Mouse (Mus musculus) cerebellum, adult 2 months (tissue): ENCODE results near the gene Zfp770. TPM values are rescaled to one million over a fixed set of nuclear protein-coding genes. Genes with fewer than 3 reads are reported as not detected.
A peak's percentile ranks its signal among the peaks of the same experiment; 100 is the strongest.

Experiments
- DNase-seq, 2 experiments: peaks; one replicate each; pipeline ENCODE4 v3.0.0; 2021
- H3K27ac ChIP-seq: fragments of 200-500 bp; 2 replicates; pipeline ENCODE4 v1.5.1; 2012; ENCODE audit warnings: low read length, control low read depth, inconsistent platforms; ENCODE audit not compliant: insufficient read depth
- H3K27me3 ChIP-seq: fragments of 200-500 bp; 2 replicates; pipeline ENCODE4 v1.6.1; 2012; ENCODE audit warnings: inconsistent platforms, mild to moderate bottlenecking, low read length, moderate library complexity; ENCODE audit not compliant: control insufficient read depth, insufficient read depth
- H3K4me1 ChIP-seq: fragments of 200-500 bp; 2 replicates; pipeline ENCODE4 v1.6.1; 2011; ENCODE audit warnings: low read length; ENCODE audit not compliant: control insufficient read depth, insufficient read depth
- H3K4me3 ChIP-seq: fragments of 200-500 bp; replicated peaks from 2 replicates; pipeline ENCODE3; 2011; ENCODE audit warnings: mild to moderate bottlenecking, low read depth, low read length, control low read depth; ENCODE audit not compliant: insufficient read depth
- CTCF ChIP-seq: fragments of 200-500 bp; IDR thresholded peaks from 2 replicates; pipeline ENCODE4 v1.5.1; 2011; ENCODE audit warnings: low read depth, mild to moderate bottlenecking, control low read depth, low read length, moderate library complexity, borderline replicate concordance; ENCODE audit not compliant: insufficient read depth
- POLR2A ChIP-seq: fragments of 200-500 bp; IDR thresholded peaks from 2 replicates; pipeline ENCODE4 v1.6.1; 2011; ENCODE audit warnings: low read length, control low read depth, borderline replicate concordance; ENCODE audit not compliant: insufficient read depth
- WGBS: fragments of 180-500 bp; shearing (Covaris S2); methylation state at CpG from one replicate; pipeline ENCODE4 v1.1.7; 2018; 5-methylcytosine and 5-hydroxymethylcytosine counted together
- polyA plus RNA-seq: library from polyadenylated mRNA; depleted of rRNA; stranded (reverse); fragments of >200 nt; gene quantifications from 2 replicates; pipeline ENCODE4 v1.2.3, GENCODE M21; 2012; rRNA removed

Zfp770 gene
- 11.3 and 11.8 TPM in 2 replicates for polyA plus RNA-seq

DNA sequence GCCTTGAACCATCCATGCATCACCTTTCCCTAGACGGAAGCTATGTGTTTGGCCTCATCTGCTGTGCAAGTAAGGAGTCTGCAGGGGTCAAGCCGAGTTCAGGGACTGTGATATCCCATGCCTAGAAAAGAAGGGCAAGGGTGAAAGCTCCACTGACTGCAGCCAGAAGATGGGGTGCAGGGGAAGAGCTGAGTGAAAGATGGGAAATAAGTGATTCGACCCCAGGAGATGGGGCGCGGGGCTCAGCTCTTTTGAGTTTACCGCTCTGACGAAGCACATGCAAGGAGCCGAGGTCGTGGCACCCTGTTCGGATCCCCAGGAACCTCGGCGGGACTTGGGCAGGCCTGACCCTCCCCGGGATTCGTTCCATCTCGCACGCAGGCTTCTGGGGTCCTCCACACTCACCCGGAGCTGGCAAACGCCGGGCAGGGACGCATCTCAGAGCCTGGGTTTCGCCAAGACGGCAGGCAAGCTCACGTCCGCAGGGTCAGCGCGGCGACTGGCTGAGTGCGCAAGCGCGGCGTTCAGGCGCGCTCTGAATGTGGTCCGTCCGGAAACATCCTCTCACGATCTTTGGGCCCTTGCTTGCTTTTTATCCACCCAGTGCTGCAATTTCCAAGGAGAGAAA lies at the start of gene Zfp770:
Gene Zfp770 (minus strand): TSS at position 538 of the 628 bp plus-strand sequence.
- Histone ChIP-seq H3K27ac (peak within 1 kb of the TSS; percentile 35), H3K27me3 (no peaks in the 10 kb centered on the region), H3K4me3 (peak within 1 kb of the TSS; percentile 76), H3K4me1 (no peaks in the 10 kb centered on the region)
- WGBS = under 1% methylated on average over 36 of the region's 36 CpGs
- peak; percentile 82 to 89 for DNase-seq
- TF ChIP-seq POLR2A (peak; percentile 99), CTCF (no peak)

DNA sequence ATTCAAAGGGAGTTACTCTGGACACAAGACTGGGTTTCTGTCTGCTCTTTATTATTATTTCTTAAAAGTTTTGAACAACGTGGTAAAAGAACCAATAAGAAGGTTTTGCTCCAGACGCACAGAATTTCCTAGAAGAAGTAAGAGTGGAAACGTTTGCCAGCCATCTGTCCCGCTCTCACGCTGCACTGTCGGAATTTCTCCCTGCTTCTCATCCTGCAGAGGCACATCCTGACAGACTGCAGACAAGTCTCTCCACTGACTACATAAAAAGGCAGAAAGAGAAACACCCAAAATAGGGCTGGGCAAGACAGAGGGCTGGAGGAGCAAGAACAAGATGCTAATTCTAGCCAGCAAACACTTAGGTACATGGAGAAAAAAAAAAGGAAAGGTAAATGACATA lies 48.2 kb upstream of the Zfp770 start:
- Histone ChIP-seq H3K27me3 (no peaks in the 10 kb centered on the region), H3K4me1 (no peaks in the 10 kb centered on the region), H3K27ac (no peak overlapping the region), H3K4me3 (no peak overlapping the region)
- no peak for TF ChIP-seq POLR2A
- TF ChIP-seq CTCF = no peak
- 37% methylated on average over 6 of the region's 6 CpGs for WGBS
- no peak for DNase-seq

DNA sequence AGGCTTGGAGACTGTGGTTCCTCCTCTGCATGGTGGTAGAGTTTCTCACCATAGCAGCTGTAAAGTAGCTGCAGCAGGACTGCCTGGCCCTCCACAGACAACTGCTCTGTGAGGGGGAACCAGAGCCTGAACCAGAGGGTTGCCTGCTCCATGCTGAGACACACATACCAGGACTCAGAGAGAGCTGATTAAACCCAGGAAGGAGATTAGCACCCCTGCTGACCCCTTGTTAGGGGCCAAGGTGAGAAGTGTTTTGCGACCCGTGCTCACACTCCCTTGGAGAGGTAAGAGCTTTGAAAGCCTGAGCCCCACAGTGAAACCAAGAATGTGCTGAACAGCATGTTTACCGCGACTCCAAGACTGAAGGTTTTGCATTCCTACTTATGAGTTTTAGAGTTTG lies 36.4 kb upstream of the Zfp770 start:
- H3K4me3 ChIP-seq = no peak overlapping the region
- no peaks in the 10 kb centered on the region for H3K4me1 ChIP-seq
- TF ChIP-seq POLR2A (no peak), CTCF (no peak)
- H3K27ac ChIP-seq = no peak overlapping the region
- 14% methylated on average over 4 of the region's 4 CpGs for WGBS
- DNase-seq = no peak
- H3K27me3 ChIP-seq = no peaks in the 10 kb centered on the region

DNA sequence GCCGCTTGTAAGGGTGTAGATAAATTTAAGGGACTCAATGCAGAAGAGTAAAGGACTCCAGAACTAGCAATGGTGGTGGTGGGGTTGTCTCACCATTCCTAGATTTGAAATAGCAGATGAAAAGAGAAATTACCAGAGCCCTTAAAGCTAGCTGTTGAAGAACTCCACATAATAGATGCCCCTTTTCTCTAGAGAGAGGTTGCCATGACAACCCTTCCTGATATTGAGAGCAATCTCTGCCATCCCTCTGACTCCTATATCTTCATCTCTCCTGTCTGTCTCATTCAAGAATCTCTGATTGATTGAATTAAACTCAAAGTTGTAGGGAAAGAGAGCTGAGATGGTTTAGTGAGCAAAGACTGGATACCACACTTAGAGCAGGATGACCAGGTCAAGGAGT lies 35.3 kb upstream of the Zfp770 start:
- WGBS = 90% methylated on average over 1 of the region's 1 CpGs
- no peaks in the 10 kb centered on the region for H3K4me1 ChIP-seq
- no peaks in the 10 kb centered on the region for H3K27me3 ChIP-seq
- DNase-seq = no peak
- no peak overlapping the region for H3K27ac ChIP-seq
- TF ChIP-seq CTCF (no peak), POLR2A (no peak)
- H3K4me3 ChIP-seq = no peak overlapping the region

DNA sequence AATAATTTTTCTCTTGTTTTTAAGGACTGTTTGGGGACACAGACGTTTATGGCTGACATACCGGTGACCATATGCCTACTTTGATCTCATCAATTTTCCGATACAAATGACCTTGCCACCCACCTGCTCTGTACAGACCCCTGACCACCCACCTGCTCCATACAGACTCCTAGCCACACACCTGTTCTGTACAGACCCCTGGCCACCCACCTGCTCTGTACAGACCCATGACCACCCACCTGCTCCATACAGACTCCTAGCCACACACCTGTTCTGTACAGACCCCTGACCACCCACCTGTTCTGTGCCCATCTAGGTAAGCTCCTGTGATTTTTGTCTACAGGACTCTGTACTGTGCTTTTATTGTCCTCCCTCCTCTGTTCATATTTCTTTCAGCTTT lies 34.3 kb upstream of the Zfp770 start:
- H3K27me3 ChIP-seq = no peaks in the 10 kb centered on the region
- 81% methylated on average over 3 of the region's 3 CpGs for WGBS
- no peak for DNase-seq
- no peaks in the 10 kb centered on the region for H3K4me1 ChIP-seq
- no peak for TF ChIP-seq POLR2A
- no peak for TF ChIP-seq CTCF
- no peak overlapping the region for H3K4me3 ChIP-seq
- H3K27ac ChIP-seq = no peak overlapping the region

DNA sequence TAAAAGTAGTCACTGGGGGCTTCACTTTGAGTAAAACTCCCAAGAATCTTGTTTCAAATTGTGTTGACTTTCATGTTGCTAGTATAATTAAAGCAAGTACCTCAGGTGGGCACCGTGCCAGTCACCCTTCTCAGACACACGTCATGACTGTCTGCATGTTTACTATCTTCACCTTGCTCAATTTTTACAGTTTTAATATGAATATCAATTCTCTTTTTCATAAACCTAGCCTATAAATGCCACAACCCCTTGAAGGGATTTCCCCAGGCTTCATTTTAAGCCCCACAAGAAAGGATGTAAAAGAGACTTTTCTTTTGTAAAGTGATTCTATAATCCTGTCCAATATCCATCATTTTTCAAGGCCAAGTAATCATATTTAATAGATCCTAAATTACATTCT lies 30.0 kb upstream of the Zfp770 start:
- no peak overlapping the region for H3K4me3 ChIP-seq

DNA sequence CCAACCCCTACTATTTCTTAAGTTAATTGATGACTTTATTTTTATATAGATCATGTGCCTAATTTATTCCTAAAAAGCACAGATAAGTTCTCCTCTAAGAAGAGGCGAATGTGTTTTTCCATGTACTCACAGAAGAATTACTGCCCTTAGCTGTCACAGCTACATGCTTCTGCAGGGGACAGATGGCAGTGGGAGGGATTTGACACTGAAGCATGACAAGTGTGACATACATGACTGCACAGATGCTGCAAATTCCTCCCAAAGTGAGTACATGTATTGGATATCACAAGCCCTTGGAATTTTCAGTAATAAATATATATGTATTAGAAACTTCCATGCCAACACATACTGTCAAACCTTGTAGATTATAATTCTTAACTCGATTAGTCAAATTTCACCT lies 27.4 kb upstream of the Zfp770 start:
- WGBS = 78% methylated on average over 2 of the region's 2 CpGs

More for the DNA sequence above, 30.0 kb upstream of the Zfp770 start:
- TF ChIP-seq POLR2A (no peak), CTCF (no peak)
- H3K27ac ChIP-seq = no peak overlapping the region
- WGBS = 52% methylated on average over 2 of the region's 2 CpGs
- no peak for DNase-seq
- no peaks in the 10 kb centered on the region for H3K4me1 ChIP-seq
- no peaks in the 10 kb centered on the region for H3K27me3 ChIP-seq

DNA sequence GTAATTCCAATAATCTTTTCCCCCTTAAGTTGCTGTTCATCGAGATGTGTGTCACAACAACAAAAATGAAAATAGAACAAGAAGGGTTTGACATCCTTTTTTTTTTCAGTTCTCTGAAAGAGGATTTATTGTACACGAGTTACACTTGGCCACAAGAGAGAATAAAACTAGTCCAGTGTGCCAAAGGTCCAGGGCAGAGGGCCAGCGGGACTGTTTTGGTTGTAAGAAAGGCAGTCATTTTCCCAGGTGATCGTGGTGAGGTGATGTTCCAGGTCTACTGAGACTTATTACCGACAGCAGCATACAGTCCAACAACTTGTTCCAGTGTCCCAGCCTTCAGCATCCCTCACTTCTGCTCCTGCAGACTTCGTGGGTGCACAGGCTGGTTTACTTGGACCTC lies 3.8 kb upstream of the Zfp770 start:
- WGBS = 63% methylated on average over 6 of the region's 6 CpGs
- TF ChIP-seq POLR2A = no peak
- TF ChIP-seq CTCF = no peak
- DNase-seq = no peak
- Histone ChIP-seq H3K4me1 (no peaks in the 10 kb centered on the region), H3K27ac (no peak overlapping the region), H3K4me3 (no peak overlapping the region), H3K27me3 (no peaks in the 10 kb centered on the region)

More for the DNA sequence above, 27.4 kb upstream of the Zfp770 start:
- DNase-seq = no peak
- H3K27me3 ChIP-seq = no peaks in the 10 kb centered on the region
- H3K4me1 ChIP-seq = no peaks in the 10 kb centered on the region
- TF ChIP-seq CTCF (no peak), POLR2A (no peak)
- no peak overlapping the region for H3K4me3 ChIP-seq
- no peak overlapping the region for H3K27ac ChIP-seq
